Mouse (Mus musculus): Measurements from ENCODE around the gene Myo1d.

Myo1d gene

GRCm38 (mm10) chr11:80781535-80781934 is 1.7 kb upstream of the Myo1d start:
- DNase-seq (ENCODE audit: low spot score): no peak

GRCm38 (mm10) chr11:80778916-80779526 is 804 bp downstream of the Myo1d start:
- no peak for DNase-seq (ENCODE audit: low spot score)

GRCm38 (mm10) chr11:80778157-80778556 is 1.7 kb downstream of the Myo1d start:
- DNase-seq (ENCODE audit: low spot score): no peak

GRCm38 (mm10) chr11:80777708-80778107 is 2.1 kb downstream of the Myo1d start:
- DNase-seq (ENCODE audit: low spot score): no peak

GRCm38 (mm10) chr11:80775535-80775934 is 4.3 kb downstream of the Myo1d start:
- DNase-seq (ENCODE audit: low spot score): no peak

GRCm38 (mm10) chr11:80772595-80773210 is 7.1 kb downstream of the Myo1d start:
- DNase-seq (ENCODE audit: low spot score): no peak

- DNase-seq (ENCODE audit: low spot score): no peak
These were observed 8.1 kb downstream of the Myo1d start for GRCm38 (mm10) chr11:80771596-80772250.

- no peak for DNase-seq (ENCODE audit: low spot score)
These were observed 8.6 kb downstream of the Myo1d start for GRCm38 (mm10) chr11:80771186-80771585.

- DNase-seq (ENCODE audit: low spot score): no peak
These were observed 12.6 kb downstream of the Myo1d start for GRCm38 (mm10) chr11:80767320-80767617.

GRCm38 (mm10) chr11:80766472-80767319 is 13.1 kb downstream of the Myo1d start:
- DNase-seq (ENCODE audit: low spot score): no peak

GRCm38 (mm10) chr11:80766068-80766467 is 13.8 kb downstream of the Myo1d start:
- no peak for DNase-seq (ENCODE audit: low spot score)

- DNase-seq (ENCODE audit: low spot score): no peak
These were observed 17.8 kb downstream of the Myo1d start for GRCm38 (mm10) chr11:80762066-80762465.

- no peak for DNase-seq (ENCODE audit: low spot score)
These were observed 18.4 kb downstream of the Myo1d start for GRCm38 (mm10) chr11:80761285-80761974.

- DNase-seq (ENCODE audit: low spot score): no peak
These were observed 20.8 kb downstream of the Myo1d start for GRCm38 (mm10) chr11:80759023-80759422.

GRCm38 (mm10) chr11:80754201-80754600 is 25.6 kb downstream of the Myo1d start:
- no peak for DNase-seq (ENCODE audit: low spot score)

- no peak for DNase-seq (ENCODE audit: low spot score)
These were observed 28.7 kb downstream of the Myo1d start for GRCm38 (mm10) chr11:80751168-80751567.

GRCm38 (mm10) chr11:80749187-80749586 is 30.6 kb downstream of the Myo1d start:
- no peak for DNase-seq (ENCODE audit: low spot score)

GRCm38 (mm10) chr11:80745426-80745825 is 34.4 kb downstream of the Myo1d start:
- DNase-seq (ENCODE audit: low spot score): no peak

- no peak for DNase-seq (ENCODE audit: low spot score)
These were observed 35.9 kb downstream of the Myo1d start for GRCm38 (mm10) chr11:80743823-80744410.

- DNase-seq (ENCODE audit: low spot score): no peak
These were observed 37.4 kb downstream of the Myo1d start for GRCm38 (mm10) chr11:80742462-80742861.

GRCm38 (mm10) chr11:80734771-80735170 is 45.1 kb downstream of the Myo1d start:
- no peak for DNase-seq (ENCODE audit: low spot score)

- DNase-seq (ENCODE audit: low spot score): no peak
These were observed 55.1 kb downstream of the Myo1d start for GRCm38 (mm10) chr11:80724701-80725100.

Measured in embryo, embryonic 10 days (tissue).